ENCODE assay signal across 8 mouse cellular contexts in genomic region chr8:4267627-4268026, GRCm38 (mm10). TPM values are rescaled to one million over a fixed set of nuclear protein-coding genes. Genes with fewer than 3 reads are reported as not detected.
DNase-seq lines count a peak whose midpoint lies in the region; ATAC-seq and TF ChIP-seq lines count a peak whose summit lies in the region.

No protein-coding gene starts in this region.

- H3K9me3 ChIP-seq in embryonic facial prominence, embryonic 11.5 days (replicated peaks; ENCODE audit: control insufficient read depth, low read length), result no peaks in the 10 kb centered on the region
- no peaks in the 10 kb centered on the region for H3K9me3 ChIP-seq in liver, embryonic 14.5 days (ENCODE audit: control insufficient read depth, low read length)

- H3K27ac ChIP-seq in heart, adult 2 months, result no peak overlapping the region
- H3K27ac ChIP-seq in embryonic facial prominence, embryonic 11.5 days (replicated peaks; ENCODE audit: low read depth, low read length), result no peak overlapping the region
- no peak overlapping the region for H3K27ac ChIP-seq in liver, embryonic 14.5 days

- intact Hi-C loops in heart, adult 2 months (cut with DNase I), result no loop called here

- H3K36me3 ChIP-seq in heart, adult 2 months (ENCODE audit: control insufficient read depth, insufficient read depth, low read length), result no peaks in the 10 kb centered on the region
- H3K36me3 ChIP-seq in embryonic facial prominence, embryonic 11.5 days (replicated peaks; ENCODE audit: control insufficient read depth, insufficient read depth, low read depth, low read length), result peaks cover 7% of the 10 kb centered on the region
- H3K36me3 ChIP-seq in liver, embryonic 14.5 days (replicated peaks; ENCODE audit: control insufficient read depth, insufficient read depth, low read depth), result peaks cover 49% of the 10 kb centered on the region

- peak; percentile 73; the same call in 1 of the 2 replicates for ATAC-seq in embryonic facial prominence, embryonic 11.5 days (replicated peaks; ENCODE audit: insufficient number of reproducible peaks, low FRiP score, low TSS enrichment, low read depth)
- ATAC-seq in liver, embryonic 14.5 days (ENCODE audit: insufficient read depth), result peak; percentile 47; the same call in 1 of the 2 replicates

- H3K27me3 ChIP-seq in heart, adult 2 months (ENCODE audit: control insufficient read depth, insufficient read depth, low read length), result no peaks in the 10 kb centered on the region
- H3K27me3 ChIP-seq in embryonic facial prominence, embryonic 11.5 days (ENCODE audit: control insufficient read depth, insufficient read depth, low read length), result no peaks in the 10 kb centered on the region
- no peaks in the 10 kb centered on the region for H3K27me3 ChIP-seq in liver, embryonic 14.5 days (ENCODE audit: control insufficient read depth, insufficient read depth, low read length)

- peak; percentile 58 for TF ChIP-seq CTCF in heart, adult 2 months (IDR thresholded peaks at IDR 0.05)
- peak; percentile 68 for TF ChIP-seq CTCF in liver, embryonic 14.5 days (IDR thresholded peaks at IDR 0.05; ENCODE audit: low read depth)

- no peak for DNase-seq in heart, adult 2 months
- no peak for DNase-seq in heart, adult 11 months
- peak; percentile 42 for DNase-seq in A20 (ENCODE audit: low read depth, low spot score)
- no peak for DNase-seq in embryonic facial prominence, embryonic 11.5 days (ENCODE audit: low spot score)
- DNase-seq in liver, embryonic 14.5 days (ENCODE audit: low read depth in 3 of 3, low spot score in 3 of 3), result no peak
- no peak for DNase-seq in urinary bladder, postnatal 36 days (ENCODE audit: low spot score in 2 of 2)
- no peak for DNase-seq in right cerebral cortex, postnatal 25 days
- DNase-seq in embryo, embryonic 10.5 days (ENCODE audit: low spot score), result no peak

- no peak overlapping the region for H3K4me2 ChIP-seq in embryonic facial prominence, embryonic 11.5 days (ENCODE audit: low read depth, low read length)
- H3K4me2 ChIP-seq in liver, embryonic 14.5 days (ENCODE audit: low read depth), result no peak overlapping the region

- H3K9ac ChIP-seq in heart, adult 2 months (ENCODE audit: low read depth, low read length), result no peak overlapping the region
- H3K9ac ChIP-seq in embryonic facial prominence, embryonic 11.5 days (replicated peaks; ENCODE audit: low read length), result no peak overlapping the region
- no peak overlapping the region for H3K9ac ChIP-seq in liver, embryonic 14.5 days (replicated peaks)

- no peak for TF ChIP-seq POLR2A in heart, adult 2 months (IDR thresholded peaks at IDR 0.05; ENCODE audit: insufficient read depth, low read depth, low read length)

- no peak overlapping the region for H3K4me3 ChIP-seq in heart, adult 2 months
- H3K4me3 ChIP-seq in embryonic facial prominence, embryonic 11.5 days (ENCODE audit: low read depth, low read length), result no peak overlapping the region
- H3K4me3 ChIP-seq in liver, embryonic 14.5 days (ENCODE audit: insufficient read depth in 1 of 2, low read depth in 2 of 2, low read length in 2 of 2), result no peak overlapping the region

- H3K4me1 ChIP-seq in heart, adult 2 months (ENCODE audit: control insufficient read depth, insufficient read depth, low read length), result no peaks in the 10 kb centered on the region
- no peaks in the 10 kb centered on the region for H3K4me1 ChIP-seq in embryonic facial prominence, embryonic 11.5 days (ENCODE audit: control insufficient read depth, insufficient read depth, low read length)
- H3K4me1 ChIP-seq in liver, embryonic 14.5 days (replicated peaks; ENCODE audit: control insufficient read depth in 2 of 2, insufficient read depth in 2 of 2, low read length in 1 of 2), result no peaks in the 10 kb centered on the region

- no peaks in the 10 kb centered on the region for H3K79me2 ChIP-seq in heart, adult 2 months (replicated peaks; ENCODE audit: control insufficient read depth, insufficient read depth, low read length)

- 80% methylated on average over 15 of the region's 15 CpGs for WGBS in heart, adult 2 months
- 80% methylated on average over 15 of the region's 15 CpGs for WGBS in embryonic facial prominence, embryonic 11.5 days
- WGBS in liver, embryonic 14.5 days (ENCODE audit: insufficient replicate concordance), result 81% methylated on average over 15 of the region's 15 CpGs

- no peak for TF ChIP-seq EP300 in heart, adult 2 months (IDR thresholded peaks at IDR 0.05; ENCODE audit: insufficient read depth, low read depth, low read length)
- no peak for TF ChIP-seq EP300 in liver, embryonic 14.5 days (IDR thresholded peaks at IDR 0.05; ENCODE audit: low read depth)

RNA-seq across cellular contexts. Expression of gene Timm44, which starts 8.1 kb away (rescaled TPM):
- total RNA-seq in heart, adult 2 months (2021), result 100 to 1,000 TPM in 1 of 2 experiments, 10 to 100 TPM in 1; 92.4 to 105 TPM
- polyA plus RNA-seq in heart, adult 2 months (2012; rRNA removed), result 92.8 and 117 TPM in 2 replicates
- polyA plus RNA-seq in embryonic facial prominence, embryonic 11.5 days (2014; fragmentation: Nextera tagmentation; extraction: Ambion mirVana), result 70.2 and 74.3 TPM in 2 replicates
- 28.3 and 41.3 TPM in 2 replicates for polyA plus RNA-seq in liver, embryonic 14.5 days (2012; rRNA removed)
- polyA plus RNA-seq in liver, embryonic 14.5 days (2014; fragmentation: Nextera tagmentation; extraction: Ambion mirVana), result 38.5 and 42.4 TPM in 2 replicates

RNA-seq across cellular contexts. Expression of gene Ctxn1, which starts 8.6 kb away (rescaled TPM):
- total RNA-seq in heart, adult 2 months (2021), result under 1 TPM; 0.60 to 0.91 TPM
- 5.2 and 5.7 TPM in 2 replicates for polyA plus RNA-seq in heart, adult 2 months (2012; rRNA removed)
- 75.3 and 88.2 TPM in 2 replicates for polyA plus RNA-seq in embryonic facial prominence, embryonic 11.5 days (2014; fragmentation: Nextera tagmentation; extraction: Ambion mirVana)
- 3.0 and 4.6 TPM in 2 replicates for polyA plus RNA-seq in liver, embryonic 14.5 days (2012; rRNA removed)
- polyA plus RNA-seq in liver, embryonic 14.5 days (2014; fragmentation: Nextera tagmentation; extraction: Ambion mirVana), result 1.1 and 1.2 TPM in 2 replicates

RNA-seq across cellular contexts. Expression of gene Snapc2, which starts 14.7 kb away (rescaled TPM):
- 10 to 100 TPM; 14.7 to 16.2 TPM for total RNA-seq in heart, adult 2 months (2021)
- polyA plus RNA-seq in heart, adult 2 months (2012; rRNA removed), result 18.5 and 38.1 TPM in 2 replicates
- polyA plus RNA-seq in embryonic facial prominence, embryonic 11.5 days (2014; fragmentation: Nextera tagmentation; extraction: Ambion mirVana), result 59.8 and 67.4 TPM in 2 replicates
- polyA plus RNA-seq in liver, embryonic 14.5 days (2012; rRNA removed), result 11.5 and 13.0 TPM in 2 replicates
- polyA plus RNA-seq in liver, embryonic 14.5 days (2014; fragmentation: Nextera tagmentation; extraction: Ambion mirVana), result 14.1 and 15.5 TPM in 2 replicates

RNA-seq across cellular contexts. Expression of gene Tgfbr3l, which starts 19.6 kb away (rescaled TPM):
- 1 to 10 TPM; 2.7 to 3.8 TPM for total RNA-seq in heart, adult 2 months (2021)
- 10.0 and 12.1 TPM in 2 replicates for polyA plus RNA-seq in heart, adult 2 months (2012; rRNA removed)
- 1.5 and 1.8 TPM in 2 replicates for polyA plus RNA-seq in embryonic facial prominence, embryonic 11.5 days (2014; fragmentation: Nextera tagmentation; extraction: Ambion mirVana)
- polyA plus RNA-seq in liver, embryonic 14.5 days (2012; rRNA removed), result 5.2 and 6.4 TPM in 2 replicates
- 0.30 and 0.34 TPM in 2 replicates for polyA plus RNA-seq in liver, embryonic 14.5 days (2014; fragmentation: Nextera tagmentation; extraction: Ambion mirVana)

RNA-seq across cellular contexts. Expression of gene Gm49320, which starts 29.0 kb away (rescaled TPM):
- under 1 TPM in 1 of 2 experiments, not detected in 1; 0.45 TPM for total RNA-seq in heart, adult 2 months (2021)
- polyA plus RNA-seq in heart, adult 2 months (2012; rRNA removed), result 0.64 and 2.6 TPM in 2 replicates
- polyA plus RNA-seq in embryonic facial prominence, embryonic 11.5 days (2014; fragmentation: Nextera tagmentation; extraction: Ambion mirVana), result 0.53 and 0.67 TPM in 2 replicates
- 0.47 and 0.66 TPM in 2 replicates for polyA plus RNA-seq in liver, embryonic 14.5 days (2012; rRNA removed)
- polyA plus RNA-seq in liver, embryonic 14.5 days (2014; fragmentation: Nextera tagmentation; extraction: Ambion mirVana), result 0.05 and 0.14 TPM in 2 replicates

Comparison
In these comparisons a context has a peak if more than half of its experiments do, and no peak if none do; other contexts are left out.
1. RNA of gene Ctxn1, which starts 8.6 kb away (polyA plus RNA-seq): 75.3 to 88.2 TPM in embryonic facial prominence, embryonic 11.5 days; 5.2 to 5.7 TPM in heart, adult 2 months and 1.1 to 4.6 TPM in liver, embryonic 14.5 days; every median in the first group is over 10 times any median in the second.